Mouse (Mus musculus) MEL (cell line): ENCODE measurements around the gene Grk2. TPM values are rescaled to one million over a fixed set of nuclear protein-coding genes. Genes with fewer than 3 reads are reported as not detected.
A peak's percentile ranks its signal among the peaks of the same experiment; 100 is the strongest.

ENCODE experiments used
- DNase-seq: peaks from one replicate; pipeline ENCODE4 v3.0.0; 2011; ENCODE audit warnings: low read depth, low spot score
- H3K27ac ChIP-seq: 2 replicates; pipeline ENCODE4 v1.5.1; 2012; ENCODE audit warnings: low read depth, mild to moderate bottlenecking, control low read depth, low read length, moderate library complexity; ENCODE audit not compliant: control insufficient read depth
- H3K27me3 ChIP-seq, 2 experiments: fragments of 150-350 bp in 1 of 2; sonication (generic) in 1 of 2; 2 replicates each; pipeline ENCODE4 v1.6.1; 2012; ENCODE audit warnings: low read length in 2 of 2, mild to moderate bottlenecking in 2 of 2, improper control_type of control experiment in 1 of 2, moderate library complexity in 1 of 2; ENCODE audit not compliant: insufficient read depth in 2 of 2, control insufficient read depth in 1 of 2
- H3K36me3 ChIP-seq, 2 experiments: 2 replicates each; pipeline ENCODE4 v1.6.1; 2012 to 2014; ENCODE audit warnings: low read length in 2 of 2, improper control_type of control experiment in 1 of 2, inconsistent platforms in 1 of 2, mild to moderate bottlenecking in 1 of 2; ENCODE audit not compliant: insufficient read depth in 2 of 2, control insufficient read depth in 1 of 2
- H3K4me1 ChIP-seq, 2 experiments: fragments of 150-350 bp in 1 of 2; sonication (generic) in 1 of 2; 2 replicates each; pipeline ENCODE4 v1.6.1; 2012; ENCODE audit warnings: low read length in 2 of 2, improper control_type of control experiment in 1 of 2, mild to moderate bottlenecking in 1 of 2; ENCODE audit not compliant: insufficient read depth in 2 of 2, control insufficient read depth in 1 of 2
- H3K4me3 ChIP-seq, 2 experiments: fragments of 150-350 bp in 1 of 2; sonication (generic) in 1 of 2; 2 replicates each; pipeline ENCODE4 v1.5.1; 2012; ENCODE audit warnings: low read depth in 2 of 2, low read length in 2 of 2, mild to moderate bottlenecking in 2 of 2, moderate library complexity in 2 of 2, control low read depth in 1 of 2, improper control_type of control experiment in 1 of 2; ENCODE audit not compliant: control insufficient read depth in 1 of 2, insufficient read depth in 1 of 2
- H3K79me2 ChIP-seq: 2 replicates; pipeline ENCODE4 v1.6.1; 2012; ENCODE audit warnings: mild to moderate bottlenecking, low read length, moderate library complexity; ENCODE audit not compliant: control insufficient read depth, poor library complexity, insufficient read depth
- H3K9ac ChIP-seq: 2 replicates; pipeline ENCODE4 v1.6.1; 2012; ENCODE audit warnings: low read depth, mild to moderate bottlenecking, control low read depth, low read length, moderate library complexity; ENCODE audit not compliant: control insufficient read depth, poor library complexity, severe bottlenecking
- H3K9me3 ChIP-seq: fragments of 150-350 bp; sonication (generic); replicated peaks from 2 replicates; pipeline ENCODE4 v1.6.1; 2012; ENCODE audit warnings: mild to moderate bottlenecking, low read length, improper control_type of control experiment, moderate library complexity; ENCODE audit not compliant: insufficient read depth
- CHD2 ChIP-seq: IDR thresholded peaks from 2 replicates; pipeline ENCODE4 v1.6.1; 2011; ENCODE audit warnings: low read length, improper control_type of control experiment
- CTCF ChIP-seq, 3 experiments: IDR thresholded peaks in 2 of 3; conservative IDR thresholded peaks in 1 of 3; 2 replicates each; pipeline ENCODE4 v1.5.1; 2011 to 2012; ENCODE audit warnings: low read length in 3 of 3, low read depth in 2 of 3, mild to moderate bottlenecking in 2 of 3, improper control_type of control experiment in 1 of 3, inconsistent platforms in 1 of 3, mixed read lengths in 1 of 3, moderate library complexity in 1 of 3; ENCODE audit not compliant: control insufficient read depth in 1 of 3, insufficient read depth in 1 of 3, poor library complexity in 1 of 3, severe bottlenecking in 1 of 3
- E2F4 ChIP-seq: IDR thresholded peaks from 2 replicates; pipeline ENCODE4 v1.6.1; 2011; ENCODE audit warnings: low read depth, low read length, improper control_type of control experiment, borderline replicate concordance
- ELF1 ChIP-seq: IDR thresholded peaks from 2 replicates; pipeline ENCODE4 v1.6.1; 2014; ENCODE audit warnings: low read depth, mild to moderate bottlenecking, inconsistent platforms, low read length, improper control_type of control experiment, moderate library complexity
- GABPA ChIP-seq: IDR thresholded peaks from 2 replicates; pipeline ENCODE4 v1.6.1; 2012; ENCODE audit warnings: low read depth, mild to moderate bottlenecking, inconsistent platforms, low read length, improper control_type of control experiment, moderate library complexity
- GATA1 ChIP-seq: IDR thresholded peaks from 2 replicates; pipeline ENCODE4 v1.6.1; 2011; ENCODE audit warnings: low read depth, low read length, improper control_type of control experiment
- HCFC1 ChIP-seq: IDR thresholded peaks from 2 replicates; pipeline ENCODE4 v1.6.1; 2012; ENCODE audit warnings: low read depth, mild to moderate bottlenecking, inconsistent platforms, low read length, improper control_type of control experiment, moderate library complexity
- MAX ChIP-seq: IDR thresholded peaks from 2 replicates; pipeline ENCODE4 v1.6.1; 2011; ENCODE audit warnings: low read length, improper control_type of control experiment
- MAZ ChIP-seq: IDR thresholded peaks from 2 replicates; pipeline ENCODE4 v1.6.1; 2012; ENCODE audit warnings: low read depth, mild to moderate bottlenecking, inconsistent platforms, low read length, improper control_type of control experiment
- MEF2A ChIP-seq: IDR thresholded peaks from 2 replicates; pipeline ENCODE4 v1.6.1; 2014; ENCODE audit warnings: low read depth, mild to moderate bottlenecking, inconsistent platforms, low read length, improper control_type of control experiment; ENCODE audit not compliant: poor library complexity, insufficient replicate concordance, severe bottlenecking; ENCODE audit errors: extremely low read depth
- MYB ChIP-seq: IDR thresholded peaks from 2 replicates; pipeline ENCODE4 v1.6.1; 2011; ENCODE audit warnings: mild to moderate bottlenecking, low read depth, low read length, improper control_type of control experiment
- MYC ChIP-seq: IDR thresholded peaks from 2 replicates; pipeline ENCODE4 v1.6.1; 2011; ENCODE audit warnings: low read depth, mild to moderate bottlenecking, low read length, improper control_type of control experiment, moderate library complexity
- NELFE ChIP-seq: IDR thresholded peaks from 2 replicates; pipeline ENCODE4 v1.6.1; 2011; ENCODE audit warnings: low read depth, low read length, improper control_type of control experiment
- POLR2A ChIP-seq, 2 experiments: IDR thresholded peaks; 2 replicates each; pipeline ENCODE4 v1.6.1; 2011 to 2012; ENCODE audit warnings: low read length in 2 of 2, mild to moderate bottlenecking in 2 of 2, control low read depth in 1 of 2, improper control_type of control experiment in 1 of 2, low read depth in 1 of 2, moderate library complexity in 1 of 2; ENCODE audit not compliant: control insufficient read depth in 1 of 2, insufficient read depth in 1 of 2, poor library complexity in 1 of 2
- POLR2AphosphoS2 ChIP-seq: IDR thresholded peaks from 2 replicates; pipeline ENCODE4 v1.6.1; 2011; ENCODE audit warnings: low read length, improper control_type of control experiment
- RAD21 ChIP-seq: IDR thresholded peaks from 2 replicates; pipeline ENCODE4 v1.6.1; 2011; ENCODE audit warnings: mild to moderate bottlenecking, low read depth, low read length, improper control_type of control experiment
- RCOR1 ChIP-seq: IDR thresholded peaks from 2 replicates; pipeline ENCODE4 v1.6.1; 2012; ENCODE audit warnings: low read depth, mild to moderate bottlenecking, inconsistent platforms, low read length, improper control_type of control experiment
- TBP ChIP-seq: IDR thresholded peaks from 2 replicates; pipeline ENCODE4 v1.8.0; 2011; ENCODE audit warnings: low read depth, low read length, improper control_type of control experiment
- TCF12 ChIP-seq: IDR thresholded peaks from 2 replicates; pipeline ENCODE4 v1.6.1; 2014; ENCODE audit warnings: low read depth, mild to moderate bottlenecking, inconsistent platforms, low read length, improper control_type of control experiment, moderate library complexity
- UBTF ChIP-seq: IDR thresholded peaks from 2 replicates; pipeline ENCODE4 v1.6.1; 2012; ENCODE audit warnings: low read depth, mild to moderate bottlenecking, inconsistent platforms, low read length, improper control_type of control experiment, moderate library complexity, borderline replicate concordance; ENCODE audit not compliant: insufficient read depth
- USF1 ChIP-seq: IDR thresholded peaks from 2 replicates; pipeline ENCODE4 v1.6.1; 2014; ENCODE audit warnings: low read depth, mild to moderate bottlenecking, inconsistent platforms, low read length, improper control_type of control experiment, moderate library complexity
- ZKSCAN1 ChIP-seq: IDR thresholded peaks from 2 replicates; pipeline ENCODE4 v1.6.1; 2012; ENCODE audit warnings: low read depth, mild to moderate bottlenecking, inconsistent platforms, low read length, improper control_type of control experiment, moderate library complexity
- ZMIZ1 ChIP-seq: IDR thresholded peaks from 2 replicates; pipeline ENCODE4 v1.6.1; 2012; ENCODE audit warnings: low read depth, mild to moderate bottlenecking, inconsistent platforms, low read length, improper control_type of control experiment, moderate library complexity
- ZNF384 ChIP-seq: IDR thresholded peaks from 2 replicates; pipeline ENCODE4 v1.6.1; 2012; ENCODE audit warnings: low read depth, mild to moderate bottlenecking, inconsistent platforms, low read length, improper control_type of control experiment
- polyA plus RNA-seq, 2 experiments: library from polyadenylated mRNA; stranded (reverse) in 1 of 2; unstranded in 1 of 2; fragments of >175 nt in 1 of 2; fragments of >200 nt in 1 of 2; gene quantifications; 2 replicates each; pipeline versions ENCODE4 v1.2.1 to v1.2.4; 2012; ENCODE audit warnings: low replicate concordance in 2 of 2, low read depth in 1 of 2; ENCODE audit not compliant: insufficient read length in 2 of 2, insufficient read depth in 1 of 2, missing spikeins in 1 of 2
- total RNA-seq: library from RNA; depleted of rRNA; stranded (reverse); fragments of 300-350 nt; gene quantifications from 2 replicates; pipeline ENCODE4 v1.2.3, GENCODE M21; 2012

Gene Grk2
- total and polyA plus RNA-seq, 3 experiments = 75.2 to 105 TPM; not detected in 1

DNA sequence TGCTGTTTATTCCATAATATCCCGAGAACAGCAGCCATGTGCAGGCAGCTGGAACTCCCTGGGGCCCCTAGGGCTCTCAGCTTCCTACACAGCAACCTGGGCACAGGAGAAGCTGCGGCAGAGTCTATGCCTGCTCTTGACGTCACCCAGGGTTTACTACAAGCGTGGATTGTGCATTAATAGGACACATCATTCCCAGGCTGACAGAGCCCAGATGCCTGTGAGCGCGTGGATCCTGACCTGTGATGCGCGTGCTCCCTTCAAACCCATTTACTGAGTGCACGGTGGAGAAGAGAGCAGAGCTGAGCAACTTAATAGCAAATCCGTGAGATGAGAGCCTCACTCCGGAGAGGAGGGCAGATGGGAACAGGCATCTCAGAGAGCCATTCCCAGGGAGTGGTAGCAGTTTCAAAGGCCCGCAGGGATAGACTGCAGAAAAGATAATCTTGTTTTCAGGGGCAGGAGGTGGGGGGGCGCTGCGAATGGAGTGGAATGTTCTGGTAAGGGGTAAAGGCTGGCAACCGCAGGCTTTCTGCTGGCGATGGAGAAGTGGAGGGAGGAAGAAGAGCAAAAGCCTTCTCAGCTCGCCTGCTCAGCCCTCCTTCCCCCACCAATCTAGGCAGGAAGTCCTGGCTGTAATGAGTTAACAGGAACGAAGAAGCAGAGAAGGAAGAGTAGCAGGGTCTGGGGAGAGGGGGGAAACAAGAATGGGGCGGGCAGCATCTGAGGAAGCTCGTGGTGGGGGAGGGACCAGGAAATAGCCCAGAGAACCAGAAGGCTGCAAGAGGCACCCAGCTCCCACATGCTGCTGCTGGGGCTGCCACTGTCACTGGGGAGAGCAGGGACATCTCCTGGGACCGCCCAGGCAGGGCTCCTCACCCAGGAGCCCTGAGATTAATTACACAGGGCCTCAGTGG is 4.0 kb downstream of the Grk2 start (continued):
- TF ChIP-seq MAZ (peak; percentile 90; the same call in 1 of the 2 replicates), MYC (0 out of 2 replicates have a peak, but pooled peaks have one; percentile 43), MEF2A (no peak), ELF1 (peak; percentile 80), ZKSCAN1 (no peak), GATA1 (no peak), CHD2 (peak; percentile 36; the same call in 1 of the 2 replicates), RAD21 (no peak), USF1 (no peak), MYB (no peak), TCF12 (peak; percentile 40; the same call in 1 of the 2 replicates), CTCF (IDR thresholded peaks at IDR 0.05 in 2 of 3, conservative IDR thresholded peaks at IDR 0.05 in 1 of 3; ENCODE audit: control insufficient read depth in 1 of 3, insufficient read depth in 1 of 3, low read depth in 2 of 3, low read length in 3 of 3, poor library complexity in 1 of 3, severe bottlenecking in 1 of 3) (no peak), ZNF384 (no peak), TBP (peak; percentile 56; the same call in 1 of the 2 replicates), POLR2A (IDR thresholded peaks at IDR 0.05; ENCODE audit: control insufficient read depth in 1 of 2, insufficient read depth in 1 of 2, low read depth in 1 of 2, low read length in 2 of 2, poor library complexity in 1 of 2) (peak in 1 of 2 experiments; percentile 54; a peak in 1 of 4 replicates), GABPA (no peak)

DNA sequence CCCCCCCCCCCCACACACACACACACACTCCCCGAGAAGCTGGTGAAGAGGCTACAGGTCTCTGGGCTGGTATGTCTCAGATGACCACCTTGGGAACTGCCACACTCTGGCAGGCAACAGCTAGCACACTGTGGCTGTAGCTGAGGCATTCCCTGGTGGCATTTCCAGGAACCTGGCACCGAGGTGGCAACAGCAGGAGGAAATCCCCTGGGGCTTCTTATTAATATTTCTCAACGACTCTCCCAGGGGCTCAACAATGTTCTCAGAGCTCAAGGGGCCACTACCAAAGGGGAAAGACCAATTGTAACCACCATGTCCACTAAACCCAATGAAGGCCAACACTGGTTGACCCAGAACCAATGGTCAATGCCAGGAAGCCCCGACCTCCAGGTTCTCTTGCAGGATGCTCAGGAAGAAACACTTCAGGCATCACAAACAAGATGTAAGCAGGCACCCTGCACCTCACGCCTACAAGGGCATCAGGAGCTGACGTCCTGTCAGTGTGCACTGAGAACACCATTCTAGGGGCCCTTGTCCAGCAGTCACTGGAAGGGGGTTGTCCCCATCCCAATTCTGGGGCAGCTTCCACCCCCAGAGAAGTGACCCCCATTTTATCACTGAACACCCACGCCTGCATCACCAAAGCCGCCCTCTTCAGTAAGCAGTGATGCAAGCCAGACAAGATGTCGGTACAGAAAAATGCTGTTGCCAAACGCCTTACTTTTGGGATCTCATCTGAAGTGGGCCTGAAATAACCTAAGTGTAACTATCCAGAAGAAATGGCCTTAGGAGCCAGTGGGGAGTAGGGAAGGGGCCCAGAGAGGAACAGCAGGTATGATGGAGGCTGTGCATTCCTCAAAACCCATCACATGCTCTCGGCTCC is 4.9 kb downstream of the Grk2 start:
- peaks cover 20 to 63% of the 10 kb centered on the region in 2 experiments for H3K4me1 ChIP-seq

More for the DNA sequence above, 4.9 kb downstream of the Grk2 start:
- Histone ChIP-seq H3K9ac (peak overlapping the region; percentile 32), H3K27me3 (no peaks in the 10 kb centered on the region), H3K9me3 (no peaks in the 10 kb centered on the region), H3K79me2 (peaks cover 82% of the 10 kb centered on the region), H3K27ac (peak overlapping the region; percentile 67), H3K36me3 (peaks cover 0 to 48% of the 10 kb centered on the region in 2 experiments; a peak in 2 of 4 replicates)
- DNase-seq = no peak
- TF ChIP-seq TBP = no peak
- no peak for TF ChIP-seq MAX
- TF ChIP-seq NELFE = no peak
- TF ChIP-seq POLR2AphosphoS2 = no peak
- no peak for TF ChIP-seq HCFC1
- TF ChIP-seq ZMIZ1 = no peak
- no peak for TF ChIP-seq UBTF
- TF ChIP-seq GABPA = no peak
- TF ChIP-seq CTCF (IDR thresholded peaks at IDR 0.05 in 2 of 3, conservative IDR thresholded peaks at IDR 0.05 in 1 of 3; ENCODE audit: control insufficient read depth in 1 of 3, insufficient read depth in 1 of 3, low read depth in 2 of 3, low read length in 3 of 3, poor library complexity in 1 of 3, severe bottlenecking in 1 of 3) = no peak
- TF ChIP-seq E2F4 = no peak
- no peak for TF ChIP-seq RAD21
- TF ChIP-seq RCOR1 = no peak
- no peak for TF ChIP-seq MEF2A
- TF ChIP-seq, all 39 proteins: peak for 0
- H3K4me3 ChIP-seq = no peak overlapping the region
